Mouse (Mus musculus) WW6 (cell line): ENCODE results near the gene Slc31a2.

Source experiments
- DNase-seq: peaks from one replicate; pipeline ENCODE4 v3.0.0-alpha.2; 2013; ENCODE audit warnings: low read depth, low spot score

Gene Slc31a2

GRCm38 (mm10) chr4:62281319-62281718 lies 19.0 kb downstream of the Slc31a2 start:
- DNase-seq = no peak

- DNase-seq = no peak
Observed at GRCm38 (mm10) chr4:62282969-62283368, 20.6 kb downstream of the Slc31a2 start.

- DNase-seq = no peak
Observed at GRCm38 (mm10) chr4:62285576-62285975, 23.2 kb downstream of the Slc31a2 start.

- DNase-seq = peak; percentile 52
Observed at GRCm38 (mm10) chr4:62286257-62286991, 24.1 kb downstream of the Slc31a2 start.

GRCm38 (mm10) chr4:62286992-62287900 lies 24.9 kb downstream of the Slc31a2 start:
- DNase-seq = no peak

GRCm38 (mm10) chr4:62289226-62289625 lies 26.9 kb downstream of the Slc31a2 start:
- no peak for DNase-seq

- DNase-seq = no peak
Observed at GRCm38 (mm10) chr4:62290816-62291505, 28.6 kb downstream of the Slc31a2 start.

- no peak for DNase-seq
Observed at GRCm38 (mm10) chr4:62292461-62293180, 30.3 kb downstream of the Slc31a2 start.

- DNase-seq = no peak
Observed at GRCm38 (mm10) chr4:62293219-62293861, 31.0 kb downstream of the Slc31a2 start.

- no peak for DNase-seq
Observed at GRCm38 (mm10) chr4:62294741-62295140, 32.4 kb downstream of the Slc31a2 start.

- DNase-seq = no peak
Observed at GRCm38 (mm10) chr4:62297280-62298130, 35.1 kb downstream of the Slc31a2 start.

- no peak for DNase-seq
Observed at GRCm38 (mm10) chr4:62300001-62300400, 37.6 kb downstream of the Slc31a2 start.

- DNase-seq = no peak
Observed at GRCm38 (mm10) chr4:62302795-62303194, 40.4 kb downstream of the Slc31a2 start.

- no peak for DNase-seq
Observed at GRCm38 (mm10) chr4:62303288-62303687, 40.9 kb downstream of the Slc31a2 start.

GRCm38 (mm10) chr4:62306301-62306700 lies 43.9 kb downstream of the Slc31a2 start:
- no peak for DNase-seq

GRCm38 (mm10) chr4:62306840-62307239 lies 44.5 kb downstream of the Slc31a2 start:
- DNase-seq = peak; percentile 22

- no peak for DNase-seq
Observed at GRCm38 (mm10) chr4:62308406-62308805, 46.0 kb downstream of the Slc31a2 start.

GRCm38 (mm10) chr4:62312821-62313220 lies 50.5 kb downstream of the Slc31a2 start:
- no peak for DNase-seq

GRCm38 (mm10) chr4:62313641-62314211 lies 51.4 kb downstream of the Slc31a2 start:
- no peak for DNase-seq

GRCm38 (mm10) chr4:62314516-62314915 lies 52.2 kb downstream of the Slc31a2 start:
- DNase-seq = no peak
